Mouse (Mus musculus) intestine, embryonic 15.5 days (tissue): Measurements from ENCODE around the gene Olfr504. TPM values are rescaled to one million over a fixed set of nuclear protein-coding genes. Genes with fewer than 3 reads are reported as not detected.
"Not testable (repeated sequence)": the region's sequence is repeated elsewhere in the genome, so short reads cannot be mapped to it uniquely, and the experiment has no call there.

Source experiments
- ATAC-seq: fragments of 200-750 bp; cut with Nextera tagmentation; 2 replicates; pipeline ENCODE4 v1.8.0; 2017; ENCODE audit warnings: moderate TSS enrichment, moderate library complexity
- H3K27ac ChIP-seq: fragments of 300-500 bp; sonication (generic); 2 replicates; pipeline ENCODE4 v1.5.1; 2015; ENCODE audit warnings: mild to moderate bottlenecking, inconsistent platforms
- H3K27me3 ChIP-seq: fragments of 300-500 bp; sonication (generic); replicated peaks from 2 replicates; pipeline ENCODE4 v1.6.1; 2015; ENCODE audit warnings: inconsistent platforms
- H3K36me3 ChIP-seq: fragments of 300-500 bp; sonication (generic); 2 replicates; pipeline ENCODE4 v1.6.1; 2015; ENCODE audit warnings: inconsistent platforms
- H3K4me1 ChIP-seq: fragments of 300-500 bp; sonication (generic); replicated peaks from 2 replicates; pipeline ENCODE4 v1.6.1; 2015; ENCODE audit warnings: inconsistent platforms
- H3K4me2 ChIP-seq: fragments of 300-500 bp; sonication (generic); replicated peaks from 2 replicates; pipeline ENCODE4 v1.6.1; 2015; ENCODE audit warnings: mild to moderate bottlenecking, inconsistent platforms
- H3K4me3 ChIP-seq: fragments of 300-500 bp; sonication (generic); replicated peaks from 2 replicates; pipeline ENCODE4 v1.5.1; 2015; ENCODE audit warnings: inconsistent platforms
- H3K9ac ChIP-seq: fragments of 300-500 bp; sonication (generic); 2 replicates; pipeline ENCODE4 v1.6.1; 2015; ENCODE audit warnings: inconsistent platforms
- H3K9me3 ChIP-seq: fragments of 300-500 bp; sonication (generic); 2 replicates; pipeline ENCODE4 v1.6.1; 2016; ENCODE audit warnings: inconsistent platforms
- WGBS: fragments of 180-500 bp; shearing (Covaris S2); methylation state at CpG from one replicate; pipeline ENCODE4 v1.1.7; 2015; 5-methylcytosine and 5-hydroxymethylcytosine counted together
- polyA plus RNA-seq: library from polyadenylated mRNA; unstranded; fragments of >200 nt; fragmentation: Nextera tagmentation; extraction: Ambion mirVana; gene quantifications from 2 replicates; pipeline ENCODE4 v1.2.1, GENCODE M21; 2015

Gene Olfr504
- polyA plus RNA-seq, result not detected in 2 replicates

DNA sequence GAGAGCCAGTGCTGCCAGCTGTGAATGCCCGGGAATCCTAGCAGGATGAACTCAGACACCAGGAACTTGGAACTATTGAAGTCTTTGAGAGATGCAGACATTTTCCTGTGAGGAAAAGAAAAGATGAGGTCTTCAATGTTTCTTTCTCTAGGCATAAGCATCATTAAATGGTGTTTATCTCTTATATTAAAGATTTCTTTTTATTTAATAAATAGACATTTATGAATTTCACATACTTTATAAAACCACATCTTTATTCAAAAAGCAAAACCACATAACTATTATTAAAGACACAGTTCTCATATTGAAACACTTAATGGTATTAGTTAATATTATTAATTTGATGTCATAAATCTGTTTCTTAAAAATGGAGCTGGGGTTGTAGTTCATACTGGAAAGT is at the start of gene Olfr504:
Gene Olfr504 (minus strand): TSS at position 101 of the 400 bp plus-strand sequence.
- Histone ChIP-seq H3K36me3 (no peaks in the 10 kb centered on the region), H3K9me3 (no peaks in the 10 kb centered on the region), H3K4me2 (no peak within 1 kb of the TSS), H3K27me3 (no peaks in the 10 kb centered on the region), H3K27ac (no peak within 1 kb of the TSS), H3K4me3 (no peak within 1 kb of the TSS), H3K4me1 (no peaks in the 10 kb centered on the region), H3K9ac (no peak within 1 kb of the TSS)
- no peak for ATAC-seq
- 86% methylated on average over 1 of the region's 1 CpGs for WGBS

DNA sequence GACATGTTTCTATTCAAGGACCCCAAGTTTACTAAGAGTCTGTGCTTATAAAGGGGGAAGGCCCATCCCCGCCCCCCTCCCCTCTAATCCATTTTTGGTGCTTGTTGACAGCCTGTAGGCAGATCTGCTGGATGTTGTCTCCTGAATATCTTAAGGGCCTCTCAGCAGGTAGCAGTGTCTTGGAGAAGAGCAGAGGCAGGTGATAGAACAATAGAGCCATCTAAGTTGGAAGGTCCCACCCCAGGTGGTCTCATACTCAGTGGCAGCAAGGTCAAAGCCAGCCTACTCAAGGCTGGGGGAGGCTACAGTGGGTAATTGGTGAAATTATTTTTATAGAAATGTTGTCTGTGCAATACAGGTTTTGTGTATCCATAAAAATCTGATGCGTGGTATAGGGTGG is 48.5 kb upstream of the Olfr504 start:
- Histone ChIP-seq H3K9ac (no peak overlapping the region), H3K27ac (no peak overlapping the region), H3K4me1 (no peaks in the 10 kb centered on the region), H3K4me2 (no peak overlapping the region), H3K36me3 (no peaks in the 10 kb centered on the region), H3K27me3 (no peaks in the 10 kb centered on the region), H3K4me3 (no peak overlapping the region), H3K9me3 (no peaks in the 10 kb centered on the region)
- WGBS, result 79% methylated on average over 2 of the region's 2 CpGs
- no peak for ATAC-seq

DNA sequence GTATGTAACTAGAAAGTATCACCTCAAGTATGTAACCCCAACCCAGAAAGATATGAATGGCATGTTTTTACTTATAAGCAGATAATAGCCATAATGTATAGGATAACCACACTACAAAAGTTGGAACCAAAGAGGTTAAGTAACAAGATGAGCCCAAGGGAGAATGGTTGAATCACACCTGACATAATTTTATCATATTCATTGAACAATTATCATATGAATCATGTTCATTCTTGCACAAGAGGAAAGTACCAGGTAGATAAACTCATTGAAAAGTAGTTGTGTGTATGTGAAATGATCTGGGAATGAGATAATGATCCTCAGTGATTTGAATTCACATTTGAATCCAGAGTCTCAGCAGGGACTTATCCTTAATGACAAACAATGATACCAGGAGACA is 44.9 kb upstream of the Olfr504 start, which contains the start of gene Olfr506:
Gene Olfr506 (plus strand): TSS at position 301 of the 400 bp plus-strand sequence.
- Histone ChIP-seq H3K4me2 (no peak within 1 kb of the TSS), H3K27ac (no peak within 1 kb of the TSS), H3K4me3 (no peak within 1 kb of the TSS), H3K9ac (no peak within 1 kb of the TSS), H3K27me3 (no peaks in the 10 kb centered on the region), H3K4me1 (no peaks in the 10 kb centered on the region), H3K9me3 (no peaks in the 10 kb centered on the region), H3K36me3 (no peaks in the 10 kb centered on the region)
- ATAC-seq, result no peak

DNA sequence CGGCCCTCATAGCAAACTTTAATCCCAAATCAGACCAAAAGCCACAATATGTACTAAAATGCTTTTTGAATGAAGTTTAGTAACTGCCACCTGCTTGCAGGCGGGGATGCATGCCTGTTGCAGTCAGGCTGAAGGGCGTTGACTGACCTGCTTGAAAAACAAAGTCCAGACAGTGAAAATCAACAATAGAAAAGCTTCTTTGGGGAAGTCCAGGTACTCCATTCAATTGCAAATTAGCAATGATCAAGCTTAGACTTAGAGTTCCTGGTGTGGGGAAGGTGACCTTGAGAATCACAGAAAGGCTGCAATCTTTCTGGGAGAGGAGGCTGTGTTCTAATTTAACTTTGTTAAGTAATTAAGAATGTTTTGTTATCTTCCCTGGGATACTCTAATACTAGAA is 36.3 kb upstream of the Olfr504 start:
- not testable (repeated sequence) for H3K9me3 ChIP-seq, H3K27me3 ChIP-seq, H3K36me3 ChIP-seq, ATAC-seq, H3K9ac ChIP-seq, H3K4me1 ChIP-seq, H3K27ac ChIP-seq, H3K4me3 ChIP-seq, H3K4me2 ChIP-seq
- 81% methylated on average over 3 of the region's 3 CpGs for WGBS

DNA sequence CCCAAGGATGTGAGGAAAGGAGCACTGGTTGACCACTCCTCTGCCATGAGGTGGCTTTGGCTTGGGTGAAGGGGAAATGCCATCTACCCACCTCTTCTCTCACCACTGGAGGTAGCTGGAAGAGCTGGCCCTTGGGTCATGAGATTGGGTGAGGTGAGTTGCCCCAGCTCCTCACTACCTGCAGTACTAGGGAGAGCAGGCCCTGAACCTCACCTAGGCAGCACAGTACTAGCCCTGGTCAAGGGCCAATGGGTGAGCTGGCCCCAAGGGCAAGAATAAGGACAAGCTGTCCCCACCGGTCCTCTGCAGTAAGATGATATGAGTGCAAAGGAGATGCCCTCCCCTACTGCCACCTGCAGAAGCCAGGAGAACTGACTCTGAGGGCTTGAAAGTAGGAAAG is 24.2 kb upstream of the Olfr504 start:
- no peak overlapping the region for H3K4me3 ChIP-seq
- H3K27ac ChIP-seq, result no peak overlapping the region
- H3K4me1 ChIP-seq, result no peaks in the 10 kb centered on the region
- no peaks in the 10 kb centered on the region for H3K9me3 ChIP-seq
- no peak overlapping the region for H3K9ac ChIP-seq
- WGBS, result 93% methylated on average over 1 of the region's 1 CpGs
- ATAC-seq, result no peak
- no peaks in the 10 kb centered on the region for H3K36me3 ChIP-seq
- no peaks in the 10 kb centered on the region for H3K27me3 ChIP-seq
- H3K4me2 ChIP-seq, result no peak overlapping the region

DNA sequence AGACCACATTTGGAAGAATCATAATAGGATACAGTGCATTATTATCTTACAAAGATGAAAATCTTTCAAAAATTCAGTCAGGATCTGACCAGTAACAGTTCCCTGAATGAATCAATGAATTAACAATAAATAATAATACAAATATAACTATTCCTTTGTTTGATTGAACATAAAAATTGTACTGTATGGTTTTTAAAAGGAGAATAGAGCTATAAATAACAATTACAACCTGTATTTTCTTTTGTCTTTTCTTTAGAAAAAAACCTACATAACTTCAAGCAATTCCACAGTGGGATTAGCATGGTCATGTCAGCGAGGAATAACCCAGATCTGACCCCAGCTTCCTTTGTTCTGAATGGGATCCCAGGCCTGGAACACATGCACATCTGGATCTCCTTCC is 21.4 kb downstream of the Olfr504 start, which contains the start of gene Olfr503:
Gene Olfr503 (plus strand): TSS at position 301 of the 400 bp plus-strand sequence.
- H3K4me3 ChIP-seq, H3K27me3 ChIP-seq, H3K27ac ChIP-seq, H3K36me3 ChIP-seq, ATAC-seq, H3K9ac ChIP-seq, H3K4me1 ChIP-seq, H3K4me2 ChIP-seq, H3K9me3 ChIP-seq: not testable (repeated sequence)
- 43% methylated on average over 1 of the region's 1 CpGs for WGBS

DNA sequence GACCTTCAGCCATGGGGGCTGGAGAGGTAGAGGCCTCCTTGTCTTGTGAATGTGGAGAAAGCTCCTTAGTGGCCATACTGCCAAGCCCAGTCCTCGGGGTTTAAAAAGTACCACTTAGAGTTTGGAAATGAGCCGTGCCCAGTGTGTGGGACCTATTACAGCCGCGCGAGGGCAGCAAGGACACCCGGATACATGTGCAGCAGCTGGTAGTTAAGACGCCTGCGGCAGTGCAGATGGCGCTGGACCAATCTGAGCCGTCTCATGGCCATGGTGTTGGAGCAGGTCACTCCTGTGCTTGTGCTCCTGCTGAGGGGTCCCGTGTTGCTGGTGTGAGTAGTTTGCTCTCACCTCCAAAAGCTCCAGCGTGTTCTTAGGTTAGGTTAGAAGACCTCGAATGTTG is 23.2 kb downstream of the Olfr504 start:
- ATAC-seq, result no peak
- 78% methylated on average over 13 of the region's 13 CpGs for WGBS

DNA sequence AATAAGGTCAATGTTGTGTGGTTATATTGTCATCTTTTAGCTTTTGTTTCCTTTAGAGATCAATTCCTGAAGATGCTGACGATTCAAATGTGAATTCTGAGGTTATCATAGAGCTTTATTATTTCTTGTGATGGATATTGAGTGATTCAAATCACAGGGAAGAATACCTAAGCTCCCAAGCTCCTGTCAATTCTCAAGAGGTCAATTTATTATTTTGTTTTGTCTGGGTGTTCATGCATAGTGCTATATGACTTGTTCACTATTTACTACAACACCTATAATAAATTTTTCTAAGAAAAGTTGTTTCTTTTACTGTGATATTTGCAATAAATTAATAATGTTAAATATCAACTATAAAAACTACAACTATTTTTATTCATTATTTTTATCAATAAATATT is 40.6 kb downstream of the Olfr504 start, which contains the start of gene Olfr502:
Gene Olfr502 (minus strand): TSS at position 101 of the 400 bp plus-strand sequence.
- no peak for ATAC-seq
- H3K36me3 ChIP-seq, result no peaks in the 10 kb centered on the region
- H3K4me1 ChIP-seq, result no peaks in the 10 kb centered on the region
- H3K27me3 ChIP-seq, result no peaks in the 10 kb centered on the region
- no peaks in the 10 kb centered on the region for H3K9me3 ChIP-seq
- 73% methylated on average over 1 of the region's 1 CpGs for WGBS
- H3K9ac ChIP-seq, result no peak within 1 kb of the TSS
- H3K4me3 ChIP-seq, result no peak within 1 kb of the TSS
- no peak within 1 kb of the TSS for H3K4me2 ChIP-seq
- H3K27ac ChIP-seq, result no peak within 1 kb of the TSS

More for the DNA sequence above, 23.2 kb downstream of the Olfr504 start:
- Histone ChIP-seq H3K9ac (no peak overlapping the region), H3K36me3 (no peaks in the 10 kb centered on the region), H3K27me3 (no peaks in the 10 kb centered on the region), H3K4me2 (no peak overlapping the region), H3K9me3 (no peaks in the 10 kb centered on the region), H3K27ac (no peak overlapping the region), H3K4me1 (no peaks in the 10 kb centered on the region), H3K4me3 (no peak overlapping the region)

Other genes starting within 250 kb of the Olfr504 start
- gene Olfr492, start 242.1 kb downstream of the Olfr504 start, polyA plus RNA-seq, result not detected in 2 replicates
- gene Olfr493, start 218.8 kb downstream of the Olfr504 start, polyA plus RNA-seq, result not detected in 2 replicates
- gene Olfr494, start 200.5 kb downstream of the Olfr504 start, polyA plus RNA-seq, result not detected in 2 replicates
- not detected in 2 replicates for gene Olfr495, start 172.6 kb downstream of the Olfr504 start, polyA plus RNA-seq
- not detected in 2 replicates for gene Olfr497, start 145.4 kb downstream of the Olfr504 start, polyA plus RNA-seq
- gene Olfr498, start 100.5 kb downstream of the Olfr504 start, polyA plus RNA-seq, result not detected in 2 replicates
- not detected in 2 replicates for gene Olfr502, start 40.7 kb downstream of the Olfr504 start, polyA plus RNA-seq
- not detected in 2 replicates for gene Olfr503, start 21.3 kb downstream of the Olfr504 start, polyA plus RNA-seq
- gene Olfr506, start 45.0 kb upstream of the Olfr504 start, polyA plus RNA-seq, result 0.04 TPM in 1 of 2 replicates, not detected in the other
- gene Olfr507, start 56.0 kb upstream of the Olfr504 start, polyA plus RNA-seq, result not detected in 2 replicates
- gene Olfr508, start 64.2 kb upstream of the Olfr504 start, polyA plus RNA-seq, result not detected in 2 replicates
- gene Olfr509, start 86.1 kb upstream of the Olfr504 start, polyA plus RNA-seq, result not detected in 2 replicates
- gene Olfr510, start 100.6 kb upstream of the Olfr504 start, polyA plus RNA-seq, result not detected in 2 replicates
- not detected in 2 replicates for gene Olfr512, start 147.5 kb upstream of the Olfr504 start, polyA plus RNA-seq
- not detected in 2 replicates for gene Olfr513, start 185.2 kb upstream of the Olfr504 start, polyA plus RNA-seq